Mouse (Mus musculus): Measurements from ENCODE around the gene C3. TPM values are rescaled to one million over a fixed set of nuclear protein-coding genes. Genes with fewer than 3 reads are reported as not detected.
A peak's percentile ranks its signal among the peaks of the same experiment; 100 is the strongest.

C3 gene
- polyA plus RNA-seq, 1 experiment from 2014 or later = 2.7 TPM

- Histone ChIP-seq H3K4me2 (replicated peaks) (peak overlapping the region; percentile 36), H3K27me3 (ENCODE audit: control insufficient read depth, insufficient read depth, low read length) (no peaks in the 10 kb centered on the region), H3K4me1 (replicated peaks; ENCODE audit: control insufficient read depth, insufficient read depth, low read length) (no peaks in the 10 kb centered on the region), H3K9ac (0 out of 2 replicates have a peak overlapping the region, but pooled peaks have one; percentile 9), H3K27ac (no peak overlapping the region), H3K9me3 (ENCODE audit: control insufficient read depth, low read length) (no peaks in the 10 kb centered on the region), H3K36me3 (replicated peaks; ENCODE audit: control insufficient read depth, insufficient read depth) (no peaks in the 10 kb centered on the region), H3K4me3 (replicated peaks; ENCODE audit: low read length) (no peak overlapping the region)
- ATAC-seq (ENCODE audit: low FRiP score) (peak; percentile 77), DNase-seq (ENCODE audit: low spot score) (peak; percentile 71)
- 46% methylated on average over 13 of the region's 13 CpGs for WGBS
Observed at GRCm38 (mm10) chr17:57214676-57215387, 13.1 kb downstream of the C3 start.

- no peaks in the 10 kb centered on the region for H3K27me3 ChIP-seq (ENCODE audit: control insufficient read depth, insufficient read depth, low read length)
- no peak overlapping the region for H3K4me3 ChIP-seq (replicated peaks; ENCODE audit: low read length)
- H3K4me2 ChIP-seq (replicated peaks) = no peak overlapping the region
- H3K9ac ChIP-seq = no peak overlapping the region
- H3K27ac ChIP-seq = no peak overlapping the region
- H3K36me3 ChIP-seq (replicated peaks; ENCODE audit: control insufficient read depth, insufficient read depth) = no peaks in the 10 kb centered on the region
- no peak for DNase-seq (ENCODE audit: low spot score)
- no peak for ATAC-seq (ENCODE audit: low FRiP score)
- WGBS = 64% methylated on average over 9 of the region's 9 CpGs
- no peaks in the 10 kb centered on the region for H3K4me1 ChIP-seq (replicated peaks; ENCODE audit: control insufficient read depth, insufficient read depth, low read length)
- no peaks in the 10 kb centered on the region for H3K9me3 ChIP-seq (ENCODE audit: control insufficient read depth, low read length)
Observed at GRCm38 (mm10) chr17:57211501-57211900, 16.4 kb downstream of the C3 start.

DNA sequence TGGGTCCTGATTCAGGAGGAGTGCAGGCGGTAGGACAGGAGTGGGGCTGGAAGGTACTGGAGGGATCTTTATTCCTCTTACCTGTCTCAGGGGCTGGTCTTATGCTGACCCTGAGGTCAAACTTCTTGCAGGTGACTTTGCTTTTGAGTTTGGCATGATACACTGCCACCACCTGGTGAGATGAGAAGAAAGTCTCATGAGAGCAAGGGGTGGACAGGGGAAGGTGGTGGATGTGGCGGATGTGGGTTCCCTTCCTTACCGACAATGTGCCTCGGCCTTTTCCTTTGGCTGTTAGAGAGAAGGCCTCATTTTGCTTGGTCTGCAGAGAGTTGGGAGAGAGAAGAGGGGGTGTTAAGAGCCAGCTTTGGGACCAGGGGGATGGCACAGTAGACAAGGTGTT lies 18.6 kb downstream of the C3 start:
- no peak for ATAC-seq (ENCODE audit: low FRiP score)
- 82% methylated on average over 4 of the region's 4 CpGs for WGBS
- no peak overlapping the region for H3K4me2 ChIP-seq (replicated peaks)

GRCm38 (mm10) chr17:57207938-57208337 lies 20.0 kb downstream of the C3 start:
- no peak overlapping the region for H3K4me2 ChIP-seq (replicated peaks)
- no peaks in the 10 kb centered on the region for H3K36me3 ChIP-seq (replicated peaks; ENCODE audit: control insufficient read depth, insufficient read depth)
- DNase-seq (ENCODE audit: low spot score) (no peak), ATAC-seq (ENCODE audit: low FRiP score) (no peak)
- H3K4me3 ChIP-seq (replicated peaks; ENCODE audit: low read length) = no peak overlapping the region
- H3K4me1 ChIP-seq (replicated peaks; ENCODE audit: control insufficient read depth, insufficient read depth, low read length) = no peaks in the 10 kb centered on the region
- no peak overlapping the region for H3K27ac ChIP-seq
- no peak overlapping the region for H3K9ac ChIP-seq
- H3K27me3 ChIP-seq (ENCODE audit: control insufficient read depth, insufficient read depth, low read length) = no peaks in the 10 kb centered on the region
- H3K9me3 ChIP-seq (ENCODE audit: control insufficient read depth, low read length) = no peaks in the 10 kb centered on the region
- 87% methylated on average over 3 of the region's 3 CpGs for WGBS

More for the DNA sequence above, 18.6 kb downstream of the C3 start:
- Histone ChIP-seq H3K27me3 (ENCODE audit: control insufficient read depth, insufficient read depth, low read length) (no peaks in the 10 kb centered on the region), H3K9ac (no peak overlapping the region), H3K4me3 (replicated peaks; ENCODE audit: low read length) (no peak overlapping the region), H3K4me1 (replicated peaks; ENCODE audit: control insufficient read depth, insufficient read depth, low read length) (no peaks in the 10 kb centered on the region), H3K36me3 (replicated peaks; ENCODE audit: control insufficient read depth, insufficient read depth) (no peaks in the 10 kb centered on the region), H3K27ac (no peak overlapping the region), H3K9me3 (ENCODE audit: control insufficient read depth, low read length) (no peaks in the 10 kb centered on the region)
- no peak for DNase-seq (ENCODE audit: low spot score)

- H3K4me3 ChIP-seq (replicated peaks; ENCODE audit: low read length) = no peak overlapping the region
- no peaks in the 10 kb centered on the region for H3K9me3 ChIP-seq (ENCODE audit: control insufficient read depth, low read length)
- WGBS = 93% methylated on average over 10 of the region's 10 CpGs
- no peaks in the 10 kb centered on the region for H3K27me3 ChIP-seq (ENCODE audit: control insufficient read depth, insufficient read depth, low read length)
- no peak overlapping the region for H3K27ac ChIP-seq
- H3K4me1 ChIP-seq (replicated peaks; ENCODE audit: control insufficient read depth, insufficient read depth, low read length) = no peaks in the 10 kb centered on the region
- no peak overlapping the region for H3K9ac ChIP-seq
- no peak overlapping the region for H3K4me2 ChIP-seq (replicated peaks)
- no peaks in the 10 kb centered on the region for H3K36me3 ChIP-seq (replicated peaks; ENCODE audit: control insufficient read depth, insufficient read depth)
- no peak for ATAC-seq (ENCODE audit: low FRiP score)
- DNase-seq (ENCODE audit: low spot score) = no peak
Observed at GRCm38 (mm10) chr17:57201841-57202724, 25.9 kb downstream of the C3 start.

- no peaks in the 10 kb centered on the region for H3K27me3 ChIP-seq (ENCODE audit: control insufficient read depth, insufficient read depth, low read length)
- WGBS = 88% methylated on average over 3 of the region's 3 CpGs
- no peak for ATAC-seq (ENCODE audit: low FRiP score)
- no peaks in the 10 kb centered on the region for H3K36me3 ChIP-seq (replicated peaks; ENCODE audit: control insufficient read depth, insufficient read depth)
- no peak overlapping the region for H3K4me2 ChIP-seq (replicated peaks)
- DNase-seq (ENCODE audit: low spot score) = no peak
- no peak overlapping the region for H3K9ac ChIP-seq
- no peaks in the 10 kb centered on the region for H3K9me3 ChIP-seq (ENCODE audit: control insufficient read depth, low read length)
- no peaks in the 10 kb centered on the region for H3K4me1 ChIP-seq (replicated peaks; ENCODE audit: control insufficient read depth, insufficient read depth, low read length)
- H3K27ac ChIP-seq = no peak overlapping the region
- no peak overlapping the region for H3K4me3 ChIP-seq (replicated peaks; ENCODE audit: low read length)
Observed at GRCm38 (mm10) chr17:57198252-57198651, 29.7 kb downstream of the C3 start.

DNA sequence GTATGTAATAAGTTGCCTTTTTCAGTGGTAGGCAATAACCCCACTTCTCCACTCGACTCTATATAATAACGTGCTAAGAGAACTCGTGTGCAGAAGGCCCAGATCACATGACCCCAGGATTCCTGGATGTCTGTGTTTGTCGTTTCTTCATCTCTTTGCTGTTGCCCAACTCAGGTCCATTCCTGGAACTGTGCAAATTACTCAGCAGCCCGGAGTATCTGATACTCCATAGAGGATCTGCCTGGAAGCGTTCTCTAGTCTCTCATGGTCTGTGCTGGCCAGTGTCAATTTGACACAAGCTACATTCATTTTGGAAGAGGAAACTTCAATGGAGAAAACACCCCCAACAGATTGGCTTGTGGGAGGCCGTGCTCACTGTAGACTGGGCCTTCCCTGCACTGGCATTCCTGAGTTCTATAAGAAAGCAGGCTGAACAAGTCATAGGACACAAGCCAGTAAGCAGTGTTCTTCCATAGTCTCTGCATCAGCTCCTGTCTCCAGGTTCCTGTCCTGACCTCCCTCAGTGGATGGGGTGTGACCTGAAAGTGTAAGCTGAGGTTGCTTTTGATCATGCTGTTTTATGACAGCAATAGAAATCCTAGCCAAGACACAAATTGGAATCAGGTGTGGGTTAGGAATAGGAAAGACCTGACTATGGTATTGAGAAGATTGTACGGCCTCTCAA lies 32.5 kb downstream of the C3 start:
- no peaks in the 10 kb centered on the region for H3K36me3 ChIP-seq (replicated peaks; ENCODE audit: control insufficient read depth, insufficient read depth)

DNA sequence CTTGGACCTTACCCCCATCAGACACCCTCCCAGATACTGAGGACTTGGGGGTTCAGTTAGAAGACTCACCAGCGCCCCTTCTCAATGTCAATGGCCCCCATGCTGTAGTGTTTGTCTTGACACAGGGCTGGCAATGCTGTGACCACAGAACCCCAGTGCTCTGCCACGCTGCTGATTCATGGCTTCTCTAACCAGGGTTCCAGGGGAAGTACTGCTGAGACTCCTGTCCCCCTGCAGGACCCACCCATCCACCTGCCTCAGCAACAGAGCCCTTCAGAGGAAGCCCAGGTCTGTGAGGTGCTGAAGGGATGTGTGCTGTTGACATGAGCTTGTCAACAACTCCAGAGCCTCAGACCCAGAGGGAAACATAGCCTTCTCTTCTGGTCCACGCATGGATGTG lies 33.2 kb downstream of the C3 start:
- Histone ChIP-seq H3K9me3 (ENCODE audit: control insufficient read depth, low read length) (no peaks in the 10 kb centered on the region), H3K4me3 (replicated peaks; ENCODE audit: low read length) (no peak overlapping the region), H3K36me3 (replicated peaks; ENCODE audit: control insufficient read depth, insufficient read depth) (no peaks in the 10 kb centered on the region), H3K9ac (no peak overlapping the region), H3K27me3 (ENCODE audit: control insufficient read depth, insufficient read depth, low read length) (no peaks in the 10 kb centered on the region), H3K4me2 (replicated peaks) (no peak overlapping the region), H3K4me1 (replicated peaks; ENCODE audit: control insufficient read depth, insufficient read depth, low read length) (no peaks in the 10 kb centered on the region), H3K27ac (no peak overlapping the region)
- DNase-seq (ENCODE audit: low spot score) (no peak), ATAC-seq (ENCODE audit: low FRiP score) (no peak)
- WGBS = 87% methylated on average over 3 of the region's 3 CpGs

More for the DNA sequence above, 32.5 kb downstream of the C3 start:
- no peak overlapping the region for H3K9ac ChIP-seq
- no peak for DNase-seq (ENCODE audit: low spot score)
- H3K9me3 ChIP-seq (ENCODE audit: control insufficient read depth, low read length) = no peaks in the 10 kb centered on the region
- H3K27ac ChIP-seq = no peak overlapping the region
- H3K4me1 ChIP-seq (replicated peaks; ENCODE audit: control insufficient read depth, insufficient read depth, low read length) = no peaks in the 10 kb centered on the region
- no peak for ATAC-seq (ENCODE audit: low FRiP score)
- no peaks in the 10 kb centered on the region for H3K27me3 ChIP-seq (ENCODE audit: control insufficient read depth, insufficient read depth, low read length)
- H3K4me2 ChIP-seq (replicated peaks) = no peak overlapping the region
- 87% methylated on average over 8 of the region's 8 CpGs for WGBS
- H3K4me3 ChIP-seq (replicated peaks; ENCODE audit: low read length) = no peak overlapping the region

- 86% methylated on average over 11 of the region's 11 CpGs for WGBS
- Histone ChIP-seq H3K4me2 (replicated peaks) (no peak within 1 kb of the TSS), H3K9me3 (ENCODE audit: control insufficient read depth, low read length) (no peaks in the 10 kb centered on the region), H3K9ac (no peak within 1 kb of the TSS), H3K4me1 (replicated peaks; ENCODE audit: control insufficient read depth, insufficient read depth, low read length) (no peaks in the 10 kb centered on the region), H3K27ac (no peak within 1 kb of the TSS), H3K4me3 (replicated peaks; ENCODE audit: low read length) (no peak within 1 kb of the TSS), H3K36me3 (replicated peaks; ENCODE audit: control insufficient read depth, insufficient read depth) (no peaks in the 10 kb centered on the region), H3K27me3 (ENCODE audit: control insufficient read depth, insufficient read depth, low read length) (no peaks in the 10 kb centered on the region)
- DNase-seq (ENCODE audit: low spot score) (no peak), ATAC-seq (ENCODE audit: low FRiP score) (no peak)
Observed at GRCm38 (mm10) chr17:57194041-57194507, 33.9 kb downstream of the C3 start, which contains the start of gene Tnfsf14. Gene Tnfsf14 (minus strand): TSS chr17:57194177.

Data from hindbrain, embryonic 14.5 days (tissue).